Mouse (Mus musculus) lung, embryonic 15.5 days (tissue): ENCODE results near the gene Rap2c. TPM values are rescaled to one million over a fixed set of nuclear protein-coding genes. Genes with fewer than 3 reads are reported as not detected.

Experiments used
- ATAC-seq: fragments of 200-750 bp; cut with Nextera tagmentation; 2 replicates; pipeline ENCODE4 v1.8.0; 2017; ENCODE audit warnings: moderate number of reproducible peaks, borderline replicate concordance; ENCODE audit not compliant: low FRiP score, low TSS enrichment; ENCODE audit errors: extremely low read depth
- H3K27ac ChIP-seq: fragments of 300-500 bp; sonication (generic); 2 replicates; pipeline ENCODE4 v1.5.1; 2015; ENCODE audit warnings: moderate library complexity, mild to moderate bottlenecking, inconsistent platforms
- H3K27me3 ChIP-seq: fragments of 300-500 bp; sonication (generic); 2 replicates; pipeline ENCODE4 v1.6.1; 2015; ENCODE audit warnings: inconsistent platforms
- H3K36me3 ChIP-seq: fragments of 300-500 bp; sonication (generic); 2 replicates; pipeline ENCODE4 v1.6.1; 2015; ENCODE audit warnings: inconsistent platforms
- H3K4me1 ChIP-seq: fragments of 300-500 bp; sonication (generic); 2 replicates; pipeline ENCODE4 v1.6.1; 2015; ENCODE audit warnings: inconsistent platforms
- H3K4me2 ChIP-seq: fragments of 300-500 bp; sonication (generic); 2 replicates; pipeline ENCODE4 v1.6.1; 2015; ENCODE audit warnings: inconsistent platforms, mild to moderate bottlenecking, moderate library complexity
- H3K4me3 ChIP-seq: fragments of 300-500 bp; sonication (generic); 2 replicates; pipeline ENCODE4 v1.5.1; 2015; ENCODE audit warnings: mild to moderate bottlenecking, inconsistent platforms
- H3K9ac ChIP-seq: fragments of 300-500 bp; sonication (generic); 2 replicates; pipeline ENCODE4 v1.6.1; 2015; ENCODE audit warnings: inconsistent platforms
- H3K9me3 ChIP-seq: fragments of 300-500 bp; sonication (generic); 2 replicates; pipeline ENCODE4 v1.6.1; 2016; ENCODE audit warnings: inconsistent platforms
- WGBS: fragments of 180-500 bp; shearing (Covaris S2); methylation state at CpG from one replicate; pipeline ENCODE4 v1.1.7; 2015; 5-methylcytosine and 5-hydroxymethylcytosine counted together
- polyA plus RNA-seq: library from polyadenylated mRNA; unstranded; fragments of >200 nt; fragmentation: Nextera tagmentation; extraction: Ambion mirVana; gene quantifications from 2 replicates; pipeline ENCODE4 v1.2.1, GENCODE M21; 2015

Gene Rap2c
- polyA plus RNA-seq, 1 experiment from 2014 or later: 21.4 TPM

DNA sequence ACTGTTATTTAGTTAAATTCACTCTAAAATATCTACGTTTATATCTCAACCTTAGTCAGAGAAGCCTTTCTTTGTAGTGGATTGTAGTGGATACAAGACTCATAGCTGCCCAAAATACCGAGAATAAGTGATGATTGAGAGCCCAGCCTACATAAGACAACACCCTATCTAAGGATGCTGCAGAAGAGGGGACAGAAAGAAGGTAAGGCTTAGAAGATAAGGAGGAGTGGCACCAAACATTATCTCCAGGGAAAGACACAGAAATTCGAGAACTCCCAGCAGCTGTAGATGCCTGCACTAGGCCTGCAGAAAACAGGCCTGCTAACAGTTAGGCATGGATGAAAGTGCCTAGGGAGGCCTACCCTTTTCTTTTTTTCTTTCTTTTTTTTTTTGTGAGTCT is 52.7 kb downstream of the Rap2c start:
- Histone ChIP-seq H3K36me3 (no peaks in the 10 kb centered on the region), H3K27me3 (no peaks in the 10 kb centered on the region), H3K9ac (no peak overlapping the region), H3K4me1 (no peaks in the 10 kb centered on the region), H3K4me2 (no peak overlapping the region), H3K4me3 (no peak overlapping the region), H3K27ac (no peak overlapping the region), H3K9me3 (no peaks in the 10 kb centered on the region)
- WGBS: 67% methylated on average over 3 of the region's 3 CpGs
- ATAC-seq: no peak

DNA sequence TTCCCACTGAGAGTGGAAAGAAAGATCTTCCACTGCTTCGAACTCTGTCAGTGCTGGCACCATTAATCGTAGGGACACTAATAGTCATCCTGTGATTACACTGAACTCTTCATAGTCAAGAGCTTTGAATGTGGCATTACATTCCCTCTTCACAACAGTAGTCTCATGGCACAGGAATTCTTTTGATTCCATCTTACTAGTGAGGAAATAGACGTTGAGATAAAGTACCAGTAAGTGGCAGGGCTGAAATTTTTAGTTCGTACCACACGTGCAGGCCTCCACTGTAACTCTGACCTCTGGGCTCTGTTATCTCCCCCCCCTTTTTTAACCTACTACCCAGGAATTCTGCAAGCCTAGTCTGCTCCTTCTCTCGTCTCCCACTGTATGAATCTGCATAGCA is 54.9 kb downstream of the Rap2c start:
- Histone ChIP-seq H3K9me3 (no peaks in the 10 kb centered on the region), H3K4me3 (no peak overlapping the region), H3K36me3 (no peaks in the 10 kb centered on the region), H3K9ac (no peak overlapping the region), H3K27me3 (no peaks in the 10 kb centered on the region), H3K4me1 (no peaks in the 10 kb centered on the region), H3K27ac (0 out of 2 replicates have a peak overlapping the region, but pooled peaks have one; percentile 24), H3K4me2 (no peak overlapping the region)
- 43% methylated on average over 6 of the region's 6 CpGs for WGBS
- ATAC-seq: no peak

Other genes with a start within 250 kb of the Rap2c start
- gene Stk26, start 177.0 kb downstream of the Rap2c start, polyA plus RNA-seq: 6.6 and 7.0 TPM in 2 replicates
- gene Frmd7, start 75.3 kb downstream of the Rap2c start, polyA plus RNA-seq: 0.17 TPM in 1 of 2 replicates, not detected in the other
- gene Mbnl3, start 188.5 kb upstream of the Rap2c start, polyA plus RNA-seq: 17.8 and 18.8 TPM in 2 replicates